Mouse (Mus musculus) lung, postnatal 0 days (tissue): ENCODE measurements around the gene Glp2r.

ENCODE experiments used
- CTCF ChIP-seq: IDR thresholded peaks from 2 replicates; pipeline ENCODE4 v1.5.1; 2016; ENCODE audit warnings: antibody characterized with exemption, mild to moderate bottlenecking
- EP300 ChIP-seq: IDR thresholded peaks from 2 replicates; pipeline ENCODE4 v1.6.1; 2016; ENCODE audit warnings: antibody characterized with exemption, mild to moderate bottlenecking, control low read depth

DNA sequence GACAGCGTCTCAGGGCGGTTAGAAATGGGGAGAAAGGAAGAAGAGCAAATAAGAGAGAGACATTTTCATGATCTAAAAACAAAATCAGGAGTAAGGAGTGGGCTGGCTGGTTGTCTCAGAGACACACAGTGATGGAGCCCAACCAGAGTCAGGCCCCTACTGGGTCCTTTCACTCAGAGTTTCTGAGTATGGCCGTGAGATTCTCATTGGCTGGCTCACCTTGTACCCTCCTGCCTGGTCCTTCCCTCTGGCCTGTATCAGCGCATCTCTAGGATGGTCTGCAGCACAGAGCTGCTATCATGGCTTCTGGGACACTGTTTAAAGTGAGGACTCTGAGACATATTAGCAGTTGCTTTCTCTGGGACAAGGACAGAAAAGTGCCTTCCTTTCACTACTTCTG is 116.4 kb downstream of the Glp2r start:
- TF ChIP-seq CTCF (no peak), EP300 (no peak)
